Mouse (Mus musculus): ENCODE data around the gene Sema4b.

Gene Sema4b

DNA sequence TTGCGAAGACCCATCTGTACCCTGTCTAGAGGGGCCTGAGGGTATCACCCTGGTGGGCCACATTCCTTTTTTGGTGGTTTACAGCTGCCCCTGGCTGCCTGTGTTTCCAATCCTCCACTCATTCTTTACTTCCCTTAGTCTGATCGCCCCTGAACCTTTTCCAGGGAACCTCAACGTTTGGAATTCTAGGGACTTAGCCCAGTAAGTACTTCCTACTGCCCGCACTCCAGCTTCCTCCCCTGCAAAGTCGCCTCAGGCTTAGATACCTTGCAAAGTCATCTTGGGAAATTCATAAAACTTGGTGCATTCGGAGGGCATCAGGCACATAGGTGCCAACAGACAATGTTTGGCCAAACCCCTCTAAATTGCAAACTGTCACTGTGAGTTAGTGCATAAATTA lies 12.6 kb downstream of the Sema4b start:
- no peak for TF ChIP-seq GATA4 (IDR thresholded peaks at IDR 0.05; ENCODE audit: insufficient replicate concordance, low read length)

DNA sequence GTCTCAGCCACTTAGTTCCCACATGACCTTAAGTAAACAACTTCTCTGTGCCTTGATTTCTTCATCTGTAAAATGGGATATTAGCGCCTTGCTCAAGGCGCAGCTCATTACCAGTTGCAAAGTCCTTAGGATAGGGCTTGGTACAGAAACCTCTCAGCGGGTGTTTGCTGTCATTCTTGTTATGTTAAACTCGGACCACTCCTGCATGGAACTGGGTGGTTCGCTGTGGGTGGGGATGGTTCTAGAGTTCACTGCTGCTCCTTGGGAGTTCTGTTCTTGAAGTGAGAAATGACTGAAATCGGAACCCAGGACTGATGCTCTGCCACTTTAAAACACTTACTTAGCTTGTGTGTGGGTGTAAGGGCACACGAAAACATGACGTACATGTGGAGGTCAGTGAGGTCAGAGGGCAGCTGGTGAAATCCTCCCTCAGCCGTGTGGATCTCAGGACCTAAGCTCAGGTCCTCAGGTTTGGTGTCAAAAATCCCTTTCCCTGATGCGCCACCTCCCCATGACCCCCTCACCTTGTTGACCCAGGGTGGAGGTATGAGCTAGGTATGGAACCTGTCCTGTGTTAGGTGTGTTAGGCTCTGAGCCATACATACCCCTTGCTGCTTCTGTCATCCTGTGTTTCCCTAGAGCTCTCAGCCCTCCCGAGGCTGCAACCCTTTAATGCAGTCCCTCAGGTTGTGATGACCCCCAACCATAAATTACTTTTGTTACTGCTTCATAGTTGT lies 13.4 kb downstream of the Sema4b start:
- no peak for TF ChIP-seq GATA4 (IDR thresholded peaks at IDR 0.05; ENCODE audit: insufficient replicate concordance, low read length)

DNA sequence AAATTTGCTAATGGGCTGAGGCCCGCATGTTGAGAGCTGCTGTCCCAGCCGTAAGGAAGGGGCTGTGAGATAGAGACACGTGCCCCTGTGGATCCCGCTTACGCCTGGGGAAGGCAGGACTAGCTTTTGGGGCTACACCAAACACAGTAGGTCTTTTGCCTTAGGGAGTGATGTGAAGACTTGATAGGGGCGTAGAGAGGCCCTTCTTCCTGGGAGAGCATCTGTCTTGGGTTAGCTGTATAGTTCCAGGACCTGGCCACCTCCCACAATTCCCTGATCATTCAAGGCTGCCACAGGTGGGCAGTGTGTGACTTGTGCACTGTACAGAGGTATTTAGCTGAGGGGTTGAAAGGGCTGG lies 13.9 kb downstream of the Sema4b start:
- no peak for TF ChIP-seq GATA4 (IDR thresholded peaks at IDR 0.05; ENCODE audit: insufficient replicate concordance, low read length)

GRCm38 (mm10) chr7:80200963-80201539 lies 14.4 kb downstream of the Sema4b start:
- no peak for TF ChIP-seq GATA4 (IDR thresholded peaks at IDR 0.05; ENCODE audit: insufficient replicate concordance, low read length)

- TF ChIP-seq GATA4 (IDR thresholded peaks at IDR 0.05; ENCODE audit: insufficient replicate concordance, low read length): no peak
Measured at GRCm38 (mm10) chr7:80201888-80202540, 15.4 kb downstream of the Sema4b start.

- no peak for TF ChIP-seq GATA4 (IDR thresholded peaks at IDR 0.05; ENCODE audit: insufficient replicate concordance, low read length)
Measured at GRCm38 (mm10) chr7:80202961-80203360, 16.3 kb downstream of the Sema4b start.

DNA sequence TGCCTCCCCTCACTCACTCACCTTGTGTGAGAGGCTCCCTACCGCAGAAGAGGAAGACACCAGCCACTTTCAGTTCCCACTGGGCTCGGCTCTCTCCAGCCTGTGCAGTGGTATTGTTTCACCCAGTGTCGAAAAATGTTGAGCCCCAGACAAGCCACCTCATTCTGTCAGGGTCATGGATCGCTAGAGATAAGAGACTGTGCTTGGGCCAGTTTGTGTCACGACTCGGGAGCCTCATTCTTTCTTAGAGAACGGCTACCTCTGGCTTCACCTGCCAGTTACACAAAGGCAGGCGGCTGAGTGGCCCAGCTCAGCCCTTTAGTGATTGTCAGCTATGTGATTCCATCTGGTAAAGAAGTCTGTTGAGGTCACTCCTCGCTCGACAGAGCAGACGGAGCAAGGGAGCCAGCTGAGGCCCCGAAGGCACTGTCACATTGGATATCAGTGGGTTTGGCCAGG lies 17.0 kb downstream of the Sema4b start:
- no peak for TF ChIP-seq GATA4 (IDR thresholded peaks at IDR 0.05; ENCODE audit: insufficient replicate concordance, low read length)

GRCm38 (mm10) chr7:80204362-80204761 lies 17.7 kb downstream of the Sema4b start:
- no peak for TF ChIP-seq GATA4 (IDR thresholded peaks at IDR 0.05; ENCODE audit: insufficient replicate concordance, low read length)

GRCm38 (mm10) chr7:80204961-80205360 lies 18.3 kb downstream of the Sema4b start:
- TF ChIP-seq GATA4 (IDR thresholded peaks at IDR 0.05; ENCODE audit: insufficient replicate concordance, low read length): no peak

DNA sequence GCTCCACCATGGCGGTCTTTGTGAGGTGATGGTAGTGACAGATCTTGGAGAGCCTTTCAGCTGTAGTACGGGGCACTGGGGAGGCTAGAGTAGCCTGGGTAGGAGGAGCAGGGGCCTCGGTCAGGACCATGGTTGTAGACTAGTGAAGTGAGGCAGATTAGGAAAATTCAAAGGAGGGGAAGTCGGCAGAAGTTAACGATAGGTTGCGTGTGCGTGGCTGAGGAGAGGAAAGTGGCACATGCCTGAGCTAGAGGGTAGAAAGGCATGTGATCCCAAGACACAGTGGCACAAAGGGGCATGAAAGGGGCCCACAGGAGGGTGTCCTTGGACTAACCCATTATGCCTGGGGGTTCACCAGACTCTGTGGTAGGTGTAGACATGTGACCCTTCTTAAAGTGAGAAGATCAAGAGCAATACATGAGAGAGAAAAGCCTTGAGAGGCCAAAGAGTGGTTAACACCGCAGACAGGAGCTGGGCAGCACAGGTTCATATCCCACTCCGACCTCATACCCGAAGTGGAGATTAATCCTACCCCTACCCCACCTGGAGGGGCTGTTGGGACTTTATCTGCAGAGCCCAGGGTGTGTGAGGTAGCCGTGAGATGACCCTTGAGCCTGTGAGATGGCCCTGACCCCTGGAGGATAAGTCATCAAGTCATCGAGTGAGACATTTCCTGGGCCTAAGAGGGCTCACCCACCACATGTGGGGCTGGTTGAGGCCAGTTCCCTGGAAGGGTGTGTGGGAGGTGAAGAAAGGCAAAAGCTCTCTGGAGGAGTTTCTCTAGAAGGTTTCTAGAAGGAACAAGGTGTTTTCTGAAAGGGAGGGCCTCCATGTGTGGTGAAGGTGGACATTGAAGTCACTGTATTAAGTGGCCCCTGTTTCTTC lies 19.3 kb downstream of the Sema4b start:
- no peak for TF ChIP-seq GATA4 (IDR thresholded peaks at IDR 0.05; ENCODE audit: insufficient replicate concordance, low read length)

DNA sequence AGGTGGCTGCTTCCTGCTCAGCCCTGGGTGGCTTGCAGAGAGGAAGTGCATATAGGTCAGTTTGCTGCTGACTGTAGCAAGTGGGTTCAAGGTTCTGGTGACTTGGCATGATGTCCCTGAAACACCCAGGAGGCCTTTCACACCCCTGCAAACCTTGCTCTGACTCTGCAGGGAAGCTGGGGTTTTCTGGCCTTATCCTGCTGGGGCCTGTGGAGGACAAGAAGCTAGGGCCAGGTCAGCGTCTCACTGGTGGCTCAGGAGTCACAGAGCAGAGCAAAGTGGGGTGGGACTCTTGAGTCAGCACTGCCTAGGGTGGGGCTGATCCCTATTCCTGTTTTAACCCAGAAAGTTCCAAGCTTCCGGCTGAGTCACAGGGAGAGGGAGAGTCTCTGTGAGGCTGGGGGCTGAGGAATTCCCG lies 20.7 kb downstream of the Sema4b start:
- TF ChIP-seq GATA4 (IDR thresholded peaks at IDR 0.05; ENCODE audit: insufficient replicate concordance, low read length): no peak

- TF ChIP-seq GATA4 (IDR thresholded peaks at IDR 0.05; ENCODE audit: insufficient replicate concordance, low read length): no peak
Measured at GRCm38 (mm10) chr7:80208026-80208642, 21.5 kb downstream of the Sema4b start.

DNA sequence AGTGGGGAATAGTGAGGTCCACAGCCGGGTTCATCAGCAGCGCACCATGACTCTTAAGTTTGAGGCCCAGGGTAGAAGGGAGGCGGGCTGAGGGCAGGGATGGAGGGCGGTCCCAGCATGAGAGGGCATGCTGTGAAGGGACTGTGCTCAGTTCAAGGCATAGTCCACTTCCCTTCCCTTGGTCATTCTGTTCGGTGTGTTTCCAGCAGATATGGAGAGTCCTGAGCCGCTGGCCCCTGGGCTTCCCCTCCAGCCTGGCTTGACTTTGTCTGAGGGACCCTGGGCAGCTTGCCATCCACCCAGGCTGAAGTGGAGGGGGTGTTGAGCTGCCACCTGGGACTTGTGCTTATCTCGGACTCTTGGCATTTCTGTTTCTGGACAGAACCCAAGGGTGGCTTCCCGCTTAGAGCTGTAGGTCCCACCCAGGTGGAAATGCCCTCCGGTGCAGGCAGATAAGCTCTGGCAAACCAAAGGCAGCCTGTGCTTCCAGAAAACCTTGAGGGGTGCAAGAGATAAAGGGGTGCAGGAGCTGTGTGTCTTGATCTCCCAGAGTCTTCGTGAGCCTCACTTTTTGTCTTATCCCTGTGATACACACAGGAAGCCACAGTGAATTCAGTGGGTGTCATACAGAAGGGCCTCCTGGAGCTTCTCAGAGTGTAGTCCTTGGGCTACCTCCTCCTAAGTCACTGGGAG lies 22.2 kb downstream of the Sema4b start:
- TF ChIP-seq GATA4 (IDR thresholded peaks at IDR 0.05; ENCODE audit: insufficient replicate concordance, low read length): peak; percentile 68; the same call in 1 of the 2 replicates

DNA sequence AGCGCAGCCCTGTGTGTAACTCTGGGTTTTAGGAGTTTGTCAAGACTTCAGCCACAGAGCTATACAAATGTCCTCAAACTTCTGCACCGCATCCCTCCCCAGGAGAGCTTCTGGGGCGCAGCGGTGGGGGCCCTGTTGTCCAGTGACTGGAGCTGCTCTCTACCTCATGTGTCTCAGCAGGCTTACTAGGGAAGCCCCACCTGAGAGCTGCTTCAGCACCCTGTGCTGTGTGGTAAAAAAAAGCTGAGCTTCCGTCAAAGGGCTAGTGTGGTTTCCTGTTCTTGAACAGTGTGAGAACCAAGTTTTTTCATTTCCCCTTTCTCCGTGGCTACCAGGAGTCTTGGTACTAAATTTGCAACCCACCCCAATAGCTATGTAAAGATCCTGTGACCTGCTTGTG lies 23.0 kb downstream of the Sema4b start:
- TF ChIP-seq GATA4 (IDR thresholded peaks at IDR 0.05; ENCODE audit: insufficient replicate concordance, low read length): no peak
